Mouse (Mus musculus): ENCODE measurements at regions not wholly inside any gene's neighbourhood (a gene's known extent, or its start where the extent isn't known, plus 50 kb on each side); places are given as distances from the start of the nearest gene placed in this dataset.

DNA sequence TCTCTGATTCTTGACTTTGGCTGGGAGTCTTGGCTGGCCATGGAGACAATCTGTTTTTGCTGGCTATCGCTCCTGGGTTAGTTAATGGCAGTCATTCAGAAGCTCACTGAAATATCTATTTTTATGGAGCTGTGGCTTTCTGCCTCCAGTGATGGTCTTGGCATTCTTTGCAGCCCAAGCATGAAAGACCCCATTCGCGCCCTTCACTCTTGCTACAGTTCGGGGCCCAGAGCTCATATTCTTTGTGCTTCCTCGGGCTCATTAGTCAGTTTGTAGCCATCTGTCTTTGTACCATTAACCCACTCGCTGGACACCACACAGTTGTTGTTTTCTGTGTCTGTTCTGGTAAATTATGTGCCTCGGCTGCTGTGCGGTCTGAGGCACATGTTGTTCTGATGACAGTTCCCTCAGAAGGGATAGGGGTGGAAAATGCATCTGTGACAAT, 290.4 kb downstream of the Lmo7 start:
- no peak for TF ChIP-seq CTCF (IDR thresholded peaks at IDR 0.05; ENCODE audit: extremely low read depth, insufficient read length, insufficient replicate concordance, low read depth, low read length)
- TF ChIP-seq POLR2A (IDR thresholded peaks at IDR 0.05; ENCODE audit: low read depth, low read length): no peak

All from small intestine, adult 2 months (tissue).